Mouse (Mus musculus): ENCODE measurements at regions not wholly inside any gene's neighbourhood (a gene's known extent, or its start where the extent isn't known, plus 50 kb on each side); places are given as distances from the start of the nearest gene placed in this dataset.

- DNase-seq (ENCODE audit: low read depth, low spot score), result no peak
Measured at GRCm38 (mm10) chr2:172699654-172700053, 150.3 kb downstream of the Tfap2c start.

GRCm38 (mm10) chr2:172710641-172711040 is 161.2 kb downstream of the Tfap2c start:
- DNase-seq (ENCODE audit: low read depth, low spot score), result no peak

GRCm38 (mm10) chr2:172726701-172727100 is 177.3 kb downstream of the Tfap2c start:
- DNase-seq (ENCODE audit: low read depth, low spot score), result no peak

DNA sequence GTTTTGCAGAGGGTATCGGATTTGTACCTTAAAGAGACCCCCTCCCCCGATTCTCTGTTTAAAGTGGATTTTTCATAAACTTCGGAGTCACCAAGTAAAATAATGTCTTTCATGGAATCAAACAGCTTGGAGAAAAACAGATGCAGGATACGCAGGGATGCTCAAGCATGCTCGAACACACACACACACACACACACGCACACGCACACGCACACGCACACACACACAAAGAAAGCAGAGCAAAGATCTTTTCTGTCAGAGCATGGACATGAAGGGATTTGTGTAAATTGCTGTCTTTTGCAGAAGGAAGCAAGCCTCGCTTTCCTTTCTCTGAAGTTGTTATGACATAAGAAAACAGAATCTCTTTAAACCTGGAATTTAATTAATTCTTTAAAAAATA is 178.2 kb downstream of the Tfap2c start:
- no peak for DNase-seq (ENCODE audit: low read depth, low spot score)

GRCm38 (mm10) chr2:172728240-172728821 is 178.9 kb downstream of the Tfap2c start:
- DNase-seq (ENCODE audit: low read depth, low spot score), result no peak

DNA sequence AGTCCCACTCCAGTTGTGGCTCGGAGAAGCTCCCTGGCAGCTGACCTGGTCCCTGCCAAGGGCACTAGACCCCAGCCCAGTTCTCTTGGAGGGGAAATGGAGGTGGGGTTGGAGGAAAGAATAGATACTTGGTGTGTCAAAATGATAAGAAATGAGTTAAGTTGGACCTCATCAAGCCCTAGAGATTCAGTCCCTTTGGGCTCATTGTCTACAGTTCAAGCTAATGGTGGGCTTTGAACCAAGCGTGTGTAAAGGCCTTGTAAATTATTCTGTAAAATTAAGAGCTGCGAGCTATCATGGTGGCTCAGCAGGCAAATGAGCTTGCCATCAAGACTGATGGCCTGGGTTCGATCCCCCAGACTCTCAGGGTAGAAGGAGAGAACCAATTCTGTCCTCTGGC is 179.8 kb downstream of the Tfap2c start:
- DNase-seq (ENCODE audit: low read depth, low spot score), result no peak

- no peak for DNase-seq (ENCODE audit: low read depth, low spot score)
Measured at GRCm38 (mm10) chr2:172729741-172730140, 180.3 kb downstream of the Tfap2c start.

DNA sequence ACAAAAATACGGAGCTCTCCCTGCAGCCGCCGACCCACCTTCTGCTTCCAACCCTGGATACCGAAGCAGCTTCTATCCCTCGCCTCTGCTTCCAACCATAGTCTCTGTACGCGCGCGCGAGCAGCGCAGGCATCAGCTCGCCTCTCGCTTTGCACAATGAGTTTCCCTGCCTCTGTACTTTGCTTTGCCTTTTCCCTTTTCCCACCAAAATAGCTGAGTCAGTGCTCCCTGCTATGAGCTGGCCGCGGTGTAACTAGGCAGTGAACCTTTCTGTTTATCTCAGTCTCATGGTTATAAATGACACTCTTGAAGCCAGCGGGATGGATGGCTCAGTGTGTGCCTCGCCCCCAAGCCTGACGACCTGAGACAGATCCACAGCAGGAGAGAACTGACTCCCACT is 182.0 kb downstream of the Tfap2c start:
- no peak for DNase-seq (ENCODE audit: low read depth, low spot score)

GRCm38 (mm10) chr2:172732453-172733210 is 183.2 kb downstream of the Tfap2c start:
- DNase-seq (ENCODE audit: low read depth, low spot score), result no peak

GRCm38 (mm10) chr2:172733403-172733995 is 184.1 kb downstream of the Tfap2c start:
- DNase-seq (ENCODE audit: low read depth, low spot score), result no peak

DNA sequence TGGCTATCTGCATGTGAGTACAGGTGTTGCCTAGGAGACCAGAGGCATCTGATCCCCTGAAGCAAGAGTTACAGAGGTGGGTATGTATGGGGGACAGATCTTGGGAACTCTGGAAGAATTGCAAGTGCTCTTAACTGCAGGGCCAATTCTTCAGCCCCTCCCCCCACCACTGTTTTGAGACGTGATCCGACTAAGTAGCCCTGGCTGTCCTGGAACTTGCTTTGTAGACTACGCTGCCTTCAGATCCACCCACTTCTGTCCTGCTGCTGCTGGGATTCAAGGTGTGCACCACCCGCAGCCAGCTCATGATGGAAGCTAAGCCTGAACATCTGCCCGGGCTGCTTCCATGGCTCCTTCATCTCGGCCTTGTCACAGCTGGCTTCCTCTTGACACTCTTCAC is 186.2 kb downstream of the Tfap2c start:
- no peak for DNase-seq (ENCODE audit: low read depth, low spot score)

GRCm38 (mm10) chr2:172739041-172739491 is 189.7 kb downstream of the Tfap2c start:
- DNase-seq (ENCODE audit: low read depth, low spot score), result no peak

DNA sequence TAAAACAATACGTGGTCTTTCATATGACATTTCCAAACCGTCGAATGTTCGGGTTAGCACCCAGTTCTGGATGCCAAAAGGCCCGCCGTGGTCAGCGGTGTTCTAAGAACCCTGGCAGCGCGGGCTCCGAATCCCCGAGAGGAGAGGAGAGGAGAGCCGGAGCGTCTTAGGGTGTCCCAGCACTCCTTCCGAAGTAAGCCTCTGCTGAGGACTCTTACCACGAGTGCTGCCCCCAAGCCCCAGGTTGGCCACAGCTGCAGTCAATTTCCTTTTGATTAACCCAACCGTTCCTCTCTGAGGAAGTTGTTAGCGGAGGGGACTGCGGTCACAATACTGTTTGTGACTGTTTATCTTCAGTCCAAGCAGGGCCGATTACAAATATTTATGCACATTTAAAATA is 190.1 kb downstream of the Tfap2c start:
- DNase-seq (ENCODE audit: low read depth, low spot score), result no peak

GRCm38 (mm10) chr2:172751364-172751763 is 188.8 kb downstream of the Bmp7 start:
- no peak for DNase-seq (ENCODE audit: low read depth, low spot score)

GRCm38 (mm10) chr2:172755686-172756471 is 184.2 kb downstream of the Bmp7 start:
- DNase-seq (ENCODE audit: low read depth, low spot score), result no peak

- DNase-seq (ENCODE audit: low read depth, low spot score), result no peak
Measured at GRCm38 (mm10) chr2:172756472-172756860, 183.7 kb downstream of the Bmp7 start.

- DNase-seq (ENCODE audit: low read depth, low spot score), result no peak
Measured at GRCm38 (mm10) chr2:172758497-172758896, 181.6 kb downstream of the Bmp7 start.

- no peak for DNase-seq (ENCODE audit: low read depth, low spot score)
Measured at GRCm38 (mm10) chr2:172765260-172765659, 174.9 kb downstream of the Bmp7 start.

DNA sequence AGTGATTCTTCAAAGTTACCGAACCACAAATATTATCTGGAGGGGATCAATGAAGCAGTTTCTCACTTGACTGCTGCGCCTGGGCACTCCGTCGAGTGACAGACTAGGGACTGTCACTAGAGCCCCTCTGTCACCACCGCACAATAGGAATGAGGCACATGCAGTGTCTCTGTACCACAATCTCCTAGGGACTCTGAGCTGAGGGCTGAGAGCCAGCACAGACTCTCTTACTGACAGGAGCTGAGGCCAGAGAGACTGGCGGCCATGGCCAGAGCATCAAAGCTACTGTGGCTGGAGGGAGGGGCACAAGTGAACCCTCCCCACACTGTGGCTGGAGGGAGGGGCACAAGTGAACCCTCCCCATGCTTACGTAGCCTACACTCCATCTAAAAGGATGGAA is 173.7 kb downstream of the Bmp7 start:
- no peak for DNase-seq (ENCODE audit: low read depth, low spot score)

DNA sequence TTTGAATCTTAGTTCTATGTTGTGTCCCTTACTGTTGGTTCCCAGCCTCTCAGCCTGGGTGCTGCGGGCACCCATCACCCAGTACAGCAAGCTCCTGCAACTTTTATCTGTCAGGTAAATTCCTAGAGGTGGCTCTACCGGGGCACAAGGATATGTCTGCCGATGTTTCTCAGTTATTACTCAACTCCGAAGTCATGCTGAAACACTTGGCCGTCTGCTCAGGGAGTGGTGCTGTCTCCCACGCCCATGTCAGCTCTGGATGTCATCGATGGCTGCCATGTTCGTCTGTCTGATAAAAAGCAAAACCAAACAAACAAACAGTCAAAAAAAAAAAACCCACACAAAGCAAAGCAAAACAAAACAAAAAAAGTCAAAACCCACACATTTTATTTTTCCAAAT is 171.4 kb downstream of the Bmp7 start:
- no peak for DNase-seq (ENCODE audit: low read depth, low spot score)

DNA sequence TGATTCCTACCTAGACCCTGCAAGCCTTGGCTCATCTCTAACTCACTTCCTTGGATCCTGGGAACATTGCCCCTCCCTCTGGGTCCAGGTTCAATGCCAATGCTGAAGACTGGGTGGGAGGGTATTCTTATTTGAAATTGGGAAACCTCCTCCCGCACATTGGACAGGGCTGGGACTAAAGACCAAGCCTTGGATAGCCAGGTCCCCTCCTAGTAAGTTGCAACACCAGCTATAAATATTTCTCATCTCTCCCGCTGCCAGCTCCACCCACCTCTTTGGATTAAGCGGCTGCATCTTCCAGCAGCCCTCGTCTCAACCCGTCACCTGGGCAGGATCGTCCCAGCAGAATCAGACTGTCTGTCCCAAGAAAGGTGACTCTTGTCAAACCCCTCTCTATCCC is 170.1 kb downstream of the Bmp7 start:
- no peak for DNase-seq (ENCODE audit: low read depth, low spot score)

- no peak for DNase-seq (ENCODE audit: low read depth, low spot score)
Measured at GRCm38 (mm10) chr2:172770606-172771005, 169.5 kb downstream of the Bmp7 start.
